Mouse (Mus musculus) B cell, adult 2 months (primary cell): ENCODE results near the gene Nnat.
"Not testable (repeated sequence)": the region's sequence is repeated elsewhere in the genome, so short reads cannot be mapped to it uniquely, and the experiment has no call there.

ENCODE experiments used
- DNase-seq, 2 experiments: peaks; one replicate each; pipeline ENCODE4 v3.0.0; 2022

Gene Nnat

DNA sequence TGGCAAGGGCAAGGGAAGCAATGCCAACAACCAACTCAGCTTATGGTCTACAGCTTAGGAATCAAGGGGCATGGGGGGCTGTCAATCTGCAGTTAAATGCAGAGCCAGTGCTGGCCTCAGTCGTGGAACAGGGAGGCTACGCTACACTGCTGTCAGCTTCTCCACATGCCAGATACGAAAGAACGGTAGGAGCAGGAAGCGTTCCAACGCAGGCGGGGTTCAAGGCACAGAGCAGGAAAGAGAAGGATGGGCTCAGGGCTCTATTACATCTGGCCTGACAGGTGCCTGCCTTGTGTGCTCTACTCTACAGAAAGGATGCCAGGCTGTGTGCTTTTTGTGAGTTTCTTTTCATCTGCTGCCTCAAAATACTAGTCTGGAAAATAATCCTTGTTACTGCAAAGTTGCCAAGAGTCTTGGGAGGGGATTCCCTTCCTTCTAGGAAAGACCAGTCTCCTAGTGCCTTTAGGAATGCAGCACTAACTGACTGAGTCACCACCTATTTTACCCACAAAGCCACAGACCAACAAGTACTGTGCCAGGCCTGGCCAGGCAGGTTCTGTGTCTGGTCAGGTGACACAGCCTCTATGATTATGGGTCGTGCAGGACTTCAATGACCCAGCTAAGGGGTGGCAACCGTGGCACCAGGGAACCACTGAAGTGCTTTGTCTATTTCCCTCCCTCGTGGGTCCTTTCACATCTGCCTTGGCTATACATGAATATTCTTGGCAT, 7.6 kb upstream of the Nnat start:
- no peak for DNase-seq

DNA sequence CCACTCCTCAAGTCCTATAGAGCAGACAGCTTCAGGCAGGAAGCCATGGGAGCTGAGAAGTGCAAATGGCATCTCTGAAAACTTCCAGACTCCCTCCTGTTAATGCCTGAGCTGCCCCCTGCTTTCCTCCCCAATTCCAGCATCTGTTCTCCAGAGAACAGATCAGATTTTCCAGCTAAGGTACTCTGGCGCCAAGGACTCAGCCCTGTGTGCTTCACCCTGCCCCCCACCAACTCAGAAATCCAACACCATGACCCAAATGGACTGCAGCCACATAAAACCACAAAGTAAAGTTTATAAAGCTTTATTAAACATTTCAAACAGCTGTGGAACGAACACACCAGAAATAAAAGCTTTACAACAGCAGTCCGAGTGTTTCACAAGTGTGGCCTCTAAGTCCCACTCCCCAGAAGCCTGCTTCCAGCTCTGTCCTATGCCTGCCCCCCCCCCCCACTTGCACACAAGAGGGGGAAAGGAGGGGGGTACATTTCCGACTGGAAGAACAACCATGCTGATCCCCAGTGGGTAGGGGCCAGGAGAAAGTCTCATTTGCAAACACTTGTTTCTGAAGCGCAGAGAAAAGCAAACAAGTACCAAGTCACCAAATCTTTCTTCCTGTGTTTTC, 3.7 kb upstream of the Nnat start:
- no peak for DNase-seq

DNA sequence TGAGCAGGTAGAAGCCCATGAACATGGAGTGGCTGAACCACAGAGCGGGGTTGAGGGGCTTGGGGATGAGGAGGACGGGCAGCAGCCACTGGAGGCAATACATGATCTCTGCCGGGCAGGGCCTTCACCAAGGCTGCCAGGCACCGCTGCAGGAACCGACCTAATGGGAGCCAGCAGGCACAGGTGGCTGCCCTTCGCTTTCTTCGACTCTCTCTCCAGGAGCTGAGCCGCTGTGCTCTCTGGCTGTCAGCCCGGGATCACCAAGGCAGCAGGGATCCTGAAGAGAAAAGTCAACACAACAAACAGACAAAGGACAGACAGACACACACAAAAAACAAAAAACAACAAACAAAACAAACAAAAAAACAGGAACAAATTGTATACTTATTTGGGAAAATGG, 1.8 kb upstream of the Nnat start:
- DNase-seq, result no peak

- DNase-seq, result no peak
Observed at GRCm38 (mm10) chr2:157558520-157558919, 1.4 kb upstream of the Nnat start.

DNA sequence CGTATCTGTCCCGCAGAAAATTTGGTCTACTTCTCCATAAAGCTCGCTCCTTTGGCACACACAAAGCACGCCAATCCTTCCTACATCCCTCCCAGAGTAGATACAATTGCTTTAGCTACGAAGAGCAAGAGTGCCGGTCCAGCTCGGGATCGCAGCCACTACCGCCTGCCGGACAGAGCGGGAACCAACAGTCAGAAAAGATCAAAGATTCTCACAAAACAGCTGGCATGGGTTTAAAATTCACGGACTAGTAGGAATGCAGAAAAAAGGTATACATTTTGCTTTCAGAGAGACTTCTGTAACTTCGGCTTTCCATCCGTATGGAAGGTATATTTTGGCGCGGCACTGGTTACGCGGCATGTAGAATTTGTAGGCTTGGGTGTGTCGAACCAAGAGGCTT, 438 bp upstream of the Nnat start:
- DNase-seq, result no peak

- no peak for DNase-seq
Observed at GRCm38 (mm10) chr2:157560302-157560701, 424 bp downstream of the Nnat start.

DNA sequence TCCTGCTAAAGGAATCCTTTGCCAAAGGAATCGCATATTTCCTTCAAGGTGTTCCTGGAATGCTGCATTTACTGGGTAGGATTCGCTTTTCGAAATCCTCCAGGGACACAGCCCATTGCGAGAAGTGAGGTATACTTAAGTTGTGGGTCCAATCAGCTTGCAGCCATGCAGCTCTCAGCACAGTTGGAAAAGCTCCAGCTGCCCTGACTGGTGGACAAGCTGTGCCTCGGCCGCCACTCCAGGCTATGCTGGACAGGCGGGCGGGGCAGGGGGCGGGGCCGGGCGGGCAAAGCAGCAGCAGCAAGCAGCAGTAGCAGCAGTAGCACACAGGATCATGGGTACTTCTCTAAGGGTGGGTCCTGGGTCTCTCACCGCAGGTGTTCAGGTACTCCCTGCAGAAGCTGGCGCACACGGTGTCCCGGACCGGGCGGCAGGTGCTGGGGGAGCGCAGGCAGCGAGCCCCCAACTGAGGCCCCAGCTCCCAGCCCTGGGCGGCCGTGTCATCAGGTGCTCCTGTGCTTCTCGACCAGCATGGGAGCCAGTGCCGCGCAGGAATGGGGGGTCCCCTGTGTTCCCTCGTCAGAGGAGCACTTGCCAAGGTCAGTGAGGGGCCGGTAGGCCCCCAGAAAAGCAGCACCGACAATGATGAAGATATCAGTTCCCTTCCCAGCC, 1.4 kb downstream of the Nnat start:
- no peak for DNase-seq

DNA sequence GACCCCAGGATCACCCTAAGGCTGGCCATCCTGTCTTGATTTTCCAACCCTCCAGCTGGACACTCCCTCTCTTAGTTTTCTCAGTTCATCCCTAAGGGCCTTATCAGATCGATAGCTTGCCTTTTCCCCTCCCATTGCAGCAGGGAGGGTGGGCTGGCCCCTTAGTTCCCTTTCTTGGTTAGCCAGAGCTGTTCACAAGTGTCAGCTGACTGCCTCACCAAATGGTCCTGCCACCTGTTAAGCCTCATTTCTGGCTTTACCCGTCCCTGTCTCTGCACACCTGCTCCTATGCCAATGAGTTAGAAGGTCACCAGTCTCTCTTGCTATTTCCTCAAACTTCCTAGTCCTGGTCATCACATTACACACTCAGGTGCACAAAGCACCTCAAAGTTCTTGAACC, 3.2 kb downstream of the Nnat start:
- DNase-seq, result no peak

- no peak for DNase-seq
Observed at GRCm38 (mm10) chr2:157564723-157565122, 4.8 kb downstream of the Nnat start.

DNA sequence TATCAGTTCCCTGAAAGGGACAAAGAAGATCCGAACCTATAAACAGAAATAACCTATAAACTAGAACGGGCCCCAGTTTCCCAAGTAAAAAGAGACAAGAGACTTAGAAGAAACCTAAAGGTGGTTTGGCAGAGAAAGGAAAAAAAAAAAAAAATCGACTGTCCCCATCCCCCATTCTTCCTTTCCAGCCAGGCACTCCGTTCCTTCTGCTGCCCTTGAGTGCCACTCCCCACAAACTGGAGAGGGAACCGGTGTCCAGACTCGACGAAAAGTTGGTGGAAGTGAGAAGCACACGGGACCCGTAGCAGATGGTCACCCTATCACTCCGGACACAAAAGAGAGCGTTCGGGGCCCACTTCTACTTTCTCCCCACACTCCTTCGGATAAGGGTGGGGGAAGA, 5.6 kb downstream of the Nnat start:
- no peak for DNase-seq

DNA sequence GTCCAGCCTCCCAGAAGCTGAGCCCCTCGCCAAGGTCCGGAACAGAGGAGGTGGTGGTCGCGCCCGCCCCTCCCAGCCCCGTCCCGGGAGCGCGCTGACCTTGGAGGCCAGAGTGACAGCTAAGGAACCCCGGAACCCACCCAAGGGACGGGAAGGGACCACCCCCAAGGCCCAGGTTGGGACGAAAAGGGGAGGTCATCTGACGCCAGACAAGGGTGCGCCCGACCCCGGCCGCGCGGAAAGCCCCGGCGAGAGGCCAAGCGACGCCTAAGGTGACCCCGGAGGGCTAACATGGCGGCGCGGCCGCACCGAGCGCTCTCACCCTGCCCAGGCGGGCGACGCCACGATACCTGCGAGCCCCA, 6.0 kb downstream of the Nnat start:
- DNase-seq, result no peak

GRCm38 (mm10) chr2:157566260-157566952, 6.5 kb downstream of the Nnat start:
- DNase-seq, result peak; percentile 93

DNA sequence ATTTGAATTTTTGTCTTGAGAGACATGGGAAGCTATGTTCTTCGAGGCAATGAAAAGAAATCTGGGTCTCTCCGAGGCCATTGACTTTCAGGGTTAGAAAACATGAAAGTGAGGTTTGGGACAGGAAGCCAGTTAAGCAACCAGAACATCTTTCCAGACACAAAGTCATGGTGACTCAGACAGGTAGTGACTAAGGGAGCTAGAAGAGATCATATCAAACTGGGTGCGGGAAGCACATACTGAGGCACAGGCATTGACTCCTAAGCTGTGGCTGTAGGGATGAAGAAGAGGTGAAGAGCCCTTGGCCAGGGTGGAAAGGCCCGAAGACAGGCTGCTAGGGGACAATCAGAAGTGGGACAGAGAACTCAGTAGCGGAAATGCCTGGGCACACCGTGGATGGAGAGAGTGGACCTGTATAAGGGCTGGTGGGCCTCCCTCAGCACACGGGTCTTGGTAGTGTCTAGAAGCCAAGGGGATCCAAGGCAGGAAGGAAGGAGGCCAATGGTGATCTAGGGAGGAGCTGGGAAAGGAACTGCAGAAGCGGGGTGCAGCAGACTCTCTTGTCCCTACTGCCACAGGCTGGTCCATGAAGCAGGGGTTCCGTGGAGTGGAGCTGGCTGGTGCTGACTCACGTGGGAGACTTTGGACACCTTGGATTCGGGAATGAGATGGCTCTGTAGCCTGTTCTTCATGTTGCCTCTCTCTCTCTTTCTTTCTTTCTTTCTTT, 7.5 kb downstream of the Nnat start:
- no peak for DNase-seq

DNA sequence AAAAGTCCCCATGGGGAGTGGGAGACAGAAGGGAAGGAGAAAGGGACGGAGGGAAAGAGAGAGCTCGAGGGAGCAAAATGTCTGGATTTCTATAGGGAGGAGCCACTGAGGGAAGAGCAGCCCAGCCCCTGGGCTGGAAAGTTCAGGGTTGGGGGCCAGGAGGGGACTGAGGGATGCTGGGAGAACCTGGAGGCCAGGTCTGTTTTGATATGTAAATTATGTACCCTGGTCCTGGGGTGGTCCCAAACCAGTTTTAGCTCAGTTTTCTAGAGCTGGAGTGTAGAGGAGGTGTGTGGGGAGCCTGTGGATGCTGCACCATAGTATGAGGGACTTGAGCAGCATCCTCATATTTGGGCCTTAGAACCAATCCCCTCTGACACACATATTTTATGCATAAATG, 9.0 kb downstream of the Nnat start:
- no peak for DNase-seq

DNA sequence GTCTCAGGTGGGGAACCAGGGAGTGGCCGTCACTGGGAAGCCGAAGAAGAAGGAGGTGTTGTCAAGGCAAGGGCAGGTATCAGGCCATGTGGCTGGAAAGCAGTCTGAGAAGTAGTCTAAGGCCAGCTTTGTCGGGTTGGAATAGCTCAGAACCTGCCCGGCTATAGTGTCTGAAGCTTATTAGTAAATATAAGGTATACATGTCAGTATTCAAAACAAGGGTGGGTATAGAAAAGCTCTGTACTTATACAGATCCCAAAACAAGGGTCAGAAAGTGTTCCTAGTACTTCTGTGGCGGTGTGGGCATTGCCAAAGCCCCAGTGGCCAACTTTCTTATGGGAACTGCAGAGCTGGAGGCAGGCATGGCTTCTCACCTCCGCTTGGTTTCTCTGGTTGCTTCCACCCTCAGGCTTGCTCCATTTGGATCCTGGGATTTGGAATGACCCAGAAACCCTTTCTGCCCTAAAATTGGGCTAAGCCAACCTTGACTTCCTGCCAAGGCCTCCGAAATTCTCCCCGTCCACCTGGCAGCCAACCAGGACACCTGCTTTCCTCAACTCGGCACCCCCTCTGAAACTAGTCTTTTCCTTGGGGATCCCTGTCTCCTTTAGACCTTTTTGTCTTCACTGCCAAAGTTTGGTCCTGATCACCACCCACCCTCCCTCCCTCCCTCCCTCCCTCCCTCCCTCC, 10.1 kb downstream of the Nnat start:
- no peak for DNase-seq

GRCm38 (mm10) chr2:157571224-157571832, 11.4 kb downstream of the Nnat start, which contains the start of gene Blcap:
Gene Blcap (minus strand): TSS chr2:157571274.
- peak; percentile 69 to 73 for DNase-seq

GRCm38 (mm10) chr2:157572786-157573185, 12.9 kb downstream of the Nnat start:
- DNase-seq, result no peak

DNA sequence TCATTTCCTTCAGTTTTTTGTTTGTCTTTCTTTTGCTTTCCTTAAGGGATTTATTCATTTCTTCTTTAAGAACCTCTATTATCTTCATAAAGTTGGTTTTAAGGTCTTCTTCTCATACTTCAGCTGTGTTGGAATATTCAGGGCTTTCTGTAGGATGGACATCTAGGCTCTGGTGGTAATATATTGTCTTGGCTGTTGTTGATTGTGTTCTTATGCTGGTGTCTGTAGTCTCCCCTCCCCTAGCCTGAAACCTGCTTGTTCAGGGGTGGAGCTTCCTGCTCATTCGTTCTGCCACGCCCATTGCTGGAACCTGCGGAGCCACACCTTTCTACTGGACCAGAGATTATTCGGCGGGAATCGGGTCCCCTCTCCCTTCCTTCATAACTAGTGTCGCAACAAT, 25.5 kb downstream of the Nnat start:
- not testable (repeated sequence) for DNase-seq

- no peak for DNase-seq
Observed at GRCm38 (mm10) chr2:157596876-157597566, 37.1 kb downstream of the Nnat start.

DNA sequence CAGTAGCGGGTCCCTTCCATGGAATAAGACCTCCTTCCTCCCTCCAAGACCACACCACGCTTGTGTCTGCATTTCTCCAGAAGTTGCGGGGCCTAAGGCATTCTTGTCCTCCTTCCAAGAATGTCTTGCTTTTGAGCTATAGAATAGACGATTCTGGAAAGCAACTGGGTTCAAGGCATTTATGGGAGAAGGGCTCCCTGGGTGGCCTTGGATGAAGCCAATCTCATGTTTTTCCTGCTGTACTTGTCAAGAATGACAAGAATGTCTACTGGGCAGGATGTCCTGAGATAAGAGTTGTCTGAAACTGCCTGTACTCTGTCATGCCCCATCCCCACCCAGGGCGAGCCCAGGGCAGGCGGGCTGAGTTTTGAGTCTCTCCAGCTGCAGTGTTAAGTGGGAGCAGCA, 41.6 kb downstream of the Nnat start:
- DNase-seq, result no peak

DNA sequence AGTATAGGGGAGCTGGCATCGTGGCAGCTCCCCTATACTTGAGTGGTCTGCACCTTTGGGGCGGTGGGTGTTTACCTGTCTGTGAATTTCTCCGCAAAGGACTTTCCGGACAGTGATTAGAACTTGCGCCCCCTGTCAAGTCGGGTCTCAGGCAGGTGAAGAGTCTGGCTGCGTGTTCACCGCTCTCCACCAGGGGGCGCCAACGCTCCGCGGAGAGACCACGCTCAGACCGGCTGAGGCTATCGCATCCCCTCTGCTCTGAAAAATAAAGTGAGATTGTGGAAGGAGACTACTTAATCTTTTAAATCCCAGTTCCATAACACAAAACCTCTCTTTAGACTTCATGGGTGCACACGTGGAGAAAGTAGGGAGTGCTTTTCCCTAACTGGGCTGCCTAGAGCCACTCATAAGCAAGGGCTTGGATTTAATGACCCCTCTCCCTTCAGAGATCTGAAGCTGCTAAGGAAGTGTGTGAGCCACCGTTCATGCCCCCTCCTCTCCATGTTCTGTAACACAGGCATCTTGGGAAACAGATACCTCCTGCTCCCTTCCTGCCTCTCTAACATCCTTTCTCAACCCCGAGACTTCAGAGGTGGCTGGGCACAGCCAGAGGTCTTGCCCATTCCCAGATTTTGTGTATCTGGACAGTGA, 45.3 kb downstream of the Nnat start:
- peak; percentile 88 for DNase-seq
